Mouse (Mus musculus): ENCODE data around the gene Cspg4.
A peak's percentile ranks its signal among the peaks of the same experiment; 100 is the strongest.

Gene Cspg4

GRCm38 (mm10) chr9:56865673-56866400, 1.0 kb downstream of the Cspg4 start:
- no peak for DNase-seq

DNA sequence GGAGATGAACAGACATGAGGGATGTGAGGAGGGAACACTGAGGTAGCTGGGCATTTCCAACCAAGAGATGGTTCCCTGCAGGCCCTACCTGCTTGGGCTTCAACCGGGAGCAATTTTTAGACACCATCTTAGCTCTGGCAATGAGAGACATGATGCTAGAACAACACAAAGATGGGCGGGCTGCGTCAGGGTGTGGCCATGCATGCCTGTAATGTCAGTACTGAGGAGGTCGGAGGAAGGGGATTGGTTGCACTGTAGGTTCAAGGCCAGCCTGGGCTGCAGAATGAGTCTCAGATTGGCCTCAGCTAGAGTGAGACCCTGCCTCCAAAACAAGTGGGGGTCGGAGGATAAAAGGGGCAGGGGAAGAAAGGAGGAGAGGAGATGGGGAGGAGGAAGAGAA, 1.6 kb downstream of the Cspg4 start:
- no peak for DNase-seq

- DNase-seq, result no peak
These were observed 3.5 kb downstream of the Cspg4 start for GRCm38 (mm10) chr9:56868292-56868691.

DNA sequence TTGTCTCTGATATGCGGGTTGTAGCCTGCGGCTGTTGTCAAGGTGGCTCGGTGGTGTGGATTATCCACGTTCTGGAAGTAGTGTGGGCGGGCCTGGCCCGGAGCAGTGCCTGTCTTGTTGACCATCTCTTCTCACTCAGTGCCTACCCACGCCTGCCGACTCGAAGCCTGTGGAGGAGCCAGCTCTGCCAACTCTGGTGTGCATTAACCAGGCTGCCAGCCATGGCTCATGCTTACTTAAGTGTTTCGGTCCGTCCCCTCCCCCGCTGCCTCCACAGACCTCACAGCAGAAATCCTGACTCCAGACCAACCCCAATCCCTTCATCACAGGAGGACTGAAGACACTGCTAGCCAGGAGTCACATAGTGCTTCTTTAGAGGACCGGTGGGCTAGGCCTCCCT, 4.7 kb downstream of the Cspg4 start:
- no peak for DNase-seq

DNA sequence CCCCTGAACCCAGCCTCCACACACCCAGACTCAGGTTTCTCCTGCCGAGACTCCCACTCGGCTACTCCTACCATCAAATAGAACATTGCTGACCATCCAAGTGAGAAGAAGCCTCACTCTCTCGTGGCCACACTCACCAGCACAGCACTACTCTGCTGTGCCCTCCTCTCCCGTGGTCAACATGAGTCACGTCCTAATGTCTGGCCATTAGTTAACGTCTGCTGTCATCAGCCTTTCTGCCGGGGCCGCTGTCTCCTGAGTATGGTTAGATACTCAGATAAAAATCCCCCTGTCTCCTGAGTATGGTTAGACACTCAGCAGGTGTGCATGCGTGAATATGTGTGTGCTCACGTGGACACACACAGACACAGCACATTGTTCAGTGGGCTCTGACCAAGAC, 5.9 kb downstream of the Cspg4 start:
- no peak for DNase-seq

GRCm38 (mm10) chr9:56871191-56871590, 6.4 kb downstream of the Cspg4 start:
- DNase-seq, result no peak

DNA sequence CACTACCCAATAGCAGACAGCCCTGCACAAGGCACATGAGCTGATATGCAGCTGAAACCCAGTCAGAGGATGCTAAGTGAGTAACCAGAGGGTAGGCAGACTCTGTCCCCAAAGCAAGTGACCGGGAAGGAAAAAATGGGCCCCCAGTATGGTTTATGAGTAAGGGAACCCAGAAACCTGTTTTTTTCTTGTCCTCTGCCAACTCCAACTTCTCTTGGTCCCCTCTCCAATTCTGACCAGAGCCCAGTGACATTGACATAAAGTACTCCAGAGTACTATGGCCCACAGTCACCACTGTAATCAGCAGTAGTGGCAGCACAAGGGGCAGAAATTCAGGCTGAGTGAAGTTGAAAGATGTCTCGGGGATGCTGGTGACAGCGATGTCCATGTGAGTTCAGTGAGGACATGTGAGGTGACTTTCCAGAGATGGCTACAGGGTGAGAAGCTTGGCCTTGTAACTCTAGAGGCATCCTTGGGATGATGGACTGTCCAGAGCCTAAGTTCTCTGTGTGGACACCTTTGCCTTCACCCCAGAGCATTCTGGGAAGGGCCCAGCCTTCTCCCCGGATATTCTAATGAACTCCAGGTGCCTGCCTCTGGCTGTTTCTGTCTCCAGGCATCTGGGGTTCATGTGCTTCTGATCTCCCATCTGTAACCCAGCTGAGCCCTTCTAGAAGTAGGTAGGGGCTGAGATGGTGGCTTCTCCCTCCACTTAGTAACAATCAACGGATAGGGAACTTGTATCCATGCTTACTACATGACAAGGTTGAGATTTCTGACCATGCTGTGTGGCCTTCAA, 7.5 kb downstream of the Cspg4 start:
- no peak for DNase-seq

DNA sequence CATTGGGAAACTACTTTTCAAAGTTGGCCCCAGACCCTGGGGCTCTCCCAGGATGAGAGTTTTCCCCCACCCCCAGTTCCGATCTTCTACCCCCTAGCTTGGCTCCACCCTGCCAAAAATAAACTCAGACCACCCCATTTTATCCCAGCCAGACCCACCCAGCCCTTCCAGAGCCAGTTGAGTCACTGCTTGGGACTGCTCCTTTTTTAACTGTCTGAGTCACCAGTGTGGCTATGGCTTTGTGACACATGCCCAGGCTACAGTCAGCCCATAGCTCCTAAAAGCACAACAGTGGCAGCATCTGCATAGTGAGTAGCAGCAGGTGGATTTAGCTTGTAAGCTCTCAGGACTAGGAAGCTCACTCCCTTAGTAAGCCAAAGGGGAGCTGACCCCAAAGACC, 8.3 kb downstream of the Cspg4 start:
- DNase-seq, result no peak

DNA sequence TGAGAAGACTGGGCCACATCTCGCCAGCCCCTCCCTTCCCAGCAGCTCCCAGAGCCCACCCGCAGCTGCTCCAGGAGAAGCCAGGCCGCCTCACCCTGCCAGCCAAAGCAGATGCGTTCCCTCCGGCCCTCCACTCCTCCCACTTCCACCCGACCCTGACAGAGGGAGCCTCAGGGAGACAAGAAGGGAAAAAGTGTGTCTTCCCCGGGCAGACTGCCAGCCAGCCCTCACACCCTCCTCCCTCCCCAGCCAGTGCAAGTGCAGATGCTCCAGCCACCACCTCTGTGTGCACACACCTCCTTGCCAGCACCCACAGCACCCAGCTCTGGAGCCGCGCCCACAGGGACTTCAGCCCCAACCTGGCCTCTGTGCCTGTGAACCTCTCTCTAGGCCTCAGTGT, 12.0 kb downstream of the Cspg4 start:
- DNase-seq, result no peak

GRCm38 (mm10) chr9:56877284-56877683, 12.5 kb downstream of the Cspg4 start:
- no peak for DNase-seq

GRCm38 (mm10) chr9:56880790-56881189, 16.0 kb downstream of the Cspg4 start:
- no peak for DNase-seq

DNA sequence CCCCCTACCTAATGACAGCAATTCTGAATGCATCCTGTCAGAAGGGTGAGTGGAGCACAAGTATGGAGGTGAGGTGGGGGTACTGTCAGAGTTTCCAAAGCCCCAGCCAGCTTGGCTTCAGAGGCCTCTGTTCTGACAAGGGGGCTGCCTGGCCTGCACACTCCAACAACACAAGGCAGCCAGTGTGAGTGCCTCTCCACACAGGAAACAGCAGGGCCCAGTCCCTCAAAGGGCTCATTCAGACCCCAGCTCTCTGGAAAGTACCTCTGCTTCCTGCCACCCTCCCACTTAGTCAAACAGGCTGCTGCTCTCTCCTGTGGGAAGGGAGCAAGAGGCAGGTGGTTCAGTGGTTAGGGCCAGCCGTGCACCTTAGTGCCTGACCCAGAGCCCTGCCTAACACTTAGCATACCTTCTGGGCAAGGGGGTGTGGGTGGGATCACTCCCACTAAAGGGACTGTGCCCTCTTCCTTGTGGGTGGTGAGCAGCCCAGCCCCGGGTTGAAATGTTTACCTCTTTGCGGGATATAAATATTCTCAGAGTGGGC, 16.8 kb downstream of the Cspg4 start:
- no peak for DNase-seq

DNA sequence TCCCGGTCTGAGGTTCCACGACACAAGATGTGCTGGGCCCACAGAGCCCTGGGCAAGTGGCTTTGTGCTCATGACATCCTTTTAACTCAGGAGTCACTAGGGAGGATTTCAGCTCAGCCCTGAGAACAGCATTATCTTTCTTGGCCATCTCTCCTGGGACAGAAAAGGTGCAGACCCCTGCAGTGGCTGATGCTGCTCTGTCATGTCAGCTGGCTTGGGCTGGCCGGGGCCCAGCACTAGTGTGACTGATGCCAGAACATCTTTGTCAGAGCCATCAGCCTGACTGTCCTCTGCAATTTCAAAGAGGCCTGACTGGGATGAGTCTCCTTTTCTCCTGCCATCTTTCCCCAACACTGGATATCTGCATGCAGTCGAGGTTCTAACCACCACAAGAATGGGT, 17.4 kb downstream of the Cspg4 start:
- no peak for DNase-seq

DNA sequence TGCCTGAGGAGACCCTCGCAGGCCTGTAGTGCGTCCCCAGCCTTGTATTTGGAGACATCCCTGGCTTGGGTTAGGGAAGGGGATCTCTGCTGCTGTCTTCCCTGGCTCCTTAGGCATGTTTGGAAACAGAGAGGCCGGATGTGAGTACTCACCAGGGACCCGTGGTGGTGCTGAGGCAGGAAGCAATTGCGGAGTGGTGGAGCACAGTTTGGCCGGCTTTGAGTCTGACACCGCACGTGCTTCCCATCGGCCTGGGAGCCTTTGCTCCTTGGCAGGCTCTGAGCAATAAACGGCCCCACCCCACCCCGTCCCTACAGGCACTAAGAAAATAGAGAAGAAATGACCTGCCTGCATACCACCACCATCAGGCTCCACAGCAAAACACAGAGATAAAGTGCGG, 18.0 kb downstream of the Cspg4 start:
- no peak for DNase-seq

- DNase-seq, result no peak
These were observed 18.6 kb downstream of the Cspg4 start for GRCm38 (mm10) chr9:56883470-56883869.

GRCm38 (mm10) chr9:56884328-56884727, 19.5 kb downstream of the Cspg4 start:
- no peak for DNase-seq

- DNase-seq, result no peak
These were observed 21.3 kb downstream of the Cspg4 start for GRCm38 (mm10) chr9:56886113-56886512.

DNA sequence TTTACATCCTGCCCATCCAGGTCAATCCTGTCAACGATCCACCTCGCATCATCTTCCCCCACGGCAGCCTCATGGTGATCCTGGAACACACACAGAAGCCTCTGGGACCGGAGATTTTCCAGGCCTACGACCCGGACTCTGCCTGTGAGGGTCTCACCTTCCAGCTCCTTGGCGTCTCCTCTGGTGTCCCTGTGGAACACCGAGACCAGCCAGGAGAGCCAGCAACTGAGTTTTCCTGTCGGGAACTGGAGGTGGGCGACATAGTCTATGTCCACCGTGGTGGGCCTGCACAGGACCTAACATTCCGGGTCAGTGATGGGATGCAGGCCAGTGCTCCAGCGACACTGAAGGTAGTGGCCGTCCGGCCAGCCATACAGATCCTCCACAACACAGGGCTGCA, 21.8 kb downstream of the Cspg4 start:
- DNase-seq, result no peak

DNA sequence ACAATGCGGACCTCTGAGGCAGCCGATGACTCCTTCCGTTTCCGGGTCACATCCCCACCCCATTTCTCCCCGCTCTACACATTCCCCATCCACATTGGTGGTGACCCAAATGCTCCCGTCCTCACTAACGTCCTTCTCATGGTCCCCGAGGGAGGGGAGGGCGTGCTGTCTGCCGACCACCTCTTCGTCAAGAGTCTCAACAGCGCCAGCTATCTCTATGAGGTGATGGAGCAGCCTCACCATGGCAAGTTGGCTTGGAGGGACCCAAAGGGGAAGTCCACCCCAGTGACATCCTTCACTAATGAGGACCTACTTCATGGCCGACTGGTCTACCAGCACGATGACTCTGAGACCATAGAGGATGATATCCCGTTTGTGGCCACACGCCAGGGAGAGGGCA, 22.7 kb downstream of the Cspg4 start:
- no peak for DNase-seq

DNA sequence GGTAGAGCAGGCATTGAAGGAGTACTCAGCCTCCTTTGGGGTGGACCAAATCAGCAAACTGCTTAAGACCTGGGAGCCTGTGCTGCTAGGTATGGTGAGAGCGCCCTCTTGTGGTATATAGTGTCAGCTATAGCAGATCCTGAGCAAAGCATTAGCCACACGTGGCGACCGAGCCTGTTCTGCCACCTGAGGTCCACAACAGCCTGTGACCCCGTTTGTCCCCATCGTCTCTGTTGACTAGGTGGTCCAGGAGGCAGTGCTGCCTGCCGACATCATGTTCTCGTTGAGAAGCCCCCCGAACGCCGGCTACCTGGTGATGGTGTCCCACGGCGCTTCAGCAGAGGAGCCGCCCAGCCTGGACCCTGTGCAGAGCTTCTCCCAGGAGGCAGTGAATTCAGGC, 25.0 kb downstream of the Cspg4 start:
- DNase-seq, result peak; percentile 60

- DNase-seq, result no peak
These were observed 25.9 kb downstream of the Cspg4 start for GRCm38 (mm10) chr9:56890522-56891250.

- DNase-seq, result peak; percentile 67
These were observed 26.7 kb downstream of the Cspg4 start for GRCm38 (mm10) chr9:56891517-56892011.

- DNase-seq, result no peak
These were observed 27.3 kb downstream of the Cspg4 start for GRCm38 (mm10) chr9:56892111-56892510.
